Mouse (Mus musculus) layer of hippocampus, postnatal 14 days (tissue): ENCODE measurements around the gene Xpo5. TPM values are rescaled to one million over a fixed set of nuclear protein-coding genes. Genes with fewer than 3 reads are reported as not detected.

Experiments
- DNase-seq, 2 experiments: peaks; one replicate each; pipeline ENCODE4 v3.0.0; 2021 to 2022; ENCODE audit warnings: low spot score in 2 of 2, mixed read lengths in 1 of 2
- microRNA-seq, 2 experiments: library from miRNA; unstranded; fragments of <30 nt; microRNA quantifications; one replicate each; pipeline ENCODE4 v1.2.0; 2021
- total RNA-seq, 2 experiments: library from RNA; stranded (reverse); gene quantifications; 2 replicates each; pipeline ENCODE4 v1.2.3; 2021

The Xpo5 gene
- total RNA-seq, 2 experiments from 2014 or later = 43.8 to 44.4 TPM

DNA sequence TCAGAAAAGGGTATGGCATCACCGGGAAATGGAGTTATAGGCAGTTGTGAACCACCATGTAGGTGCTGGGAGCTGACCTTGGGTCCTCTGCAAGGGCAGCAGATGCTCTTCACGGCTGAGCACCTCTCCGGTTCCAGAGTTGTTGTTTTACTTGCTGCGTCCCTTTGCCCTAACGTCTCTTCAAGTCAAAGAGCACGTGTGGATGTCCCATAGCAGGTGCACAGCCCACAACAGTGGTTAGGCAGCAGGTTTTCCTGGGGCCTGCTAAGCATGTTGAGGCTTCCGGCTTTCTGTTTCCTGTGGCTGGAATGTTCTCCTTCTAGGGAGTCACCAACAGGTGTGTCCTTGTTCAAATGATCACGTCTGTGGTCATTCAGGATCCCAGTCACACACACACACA lies 81.3 kb downstream of the Xpo5 start:
- DNase-seq = no peak

DNA sequence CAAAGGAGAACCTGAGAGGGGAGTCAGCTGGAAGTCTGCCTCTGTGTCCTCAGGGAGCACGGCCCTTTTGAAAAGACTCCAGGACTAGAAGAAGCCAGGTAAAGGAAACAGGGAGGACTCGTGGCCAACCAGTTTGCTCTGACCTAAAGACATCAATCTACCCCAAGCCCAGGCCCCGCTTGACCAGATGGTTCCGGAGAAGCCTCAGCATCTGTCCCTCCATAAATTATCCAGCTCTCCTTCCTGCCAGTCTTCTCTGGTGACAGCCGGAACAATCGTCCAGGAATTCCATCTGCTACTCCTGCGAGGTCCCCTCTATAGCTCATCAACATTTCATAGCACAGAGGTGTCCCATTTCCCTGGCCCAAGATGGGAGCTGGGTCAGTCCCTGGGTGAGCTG lies 82.1 kb downstream of the Xpo5 start:
- no peak for DNase-seq

DNA sequence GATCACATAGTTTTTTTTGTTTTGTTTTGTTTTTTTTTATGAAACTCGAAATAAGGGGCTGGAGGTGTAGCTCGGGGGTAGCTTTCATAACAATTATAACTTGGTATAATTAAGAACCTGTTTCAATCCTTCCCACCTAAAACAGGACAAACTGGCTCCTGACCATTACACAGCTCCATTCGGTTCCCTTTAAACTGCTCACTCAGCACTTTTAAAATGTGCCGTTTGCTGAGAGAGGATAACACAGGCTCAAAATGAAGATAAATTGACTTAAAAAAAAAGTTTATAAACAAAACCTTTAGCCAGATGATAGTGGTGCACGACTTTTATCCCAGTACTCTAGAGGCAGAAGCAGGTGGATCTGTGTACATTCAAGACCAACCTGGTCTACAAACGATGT lies 82.8 kb downstream of the Xpo5 start:
- no peak for DNase-seq

DNA sequence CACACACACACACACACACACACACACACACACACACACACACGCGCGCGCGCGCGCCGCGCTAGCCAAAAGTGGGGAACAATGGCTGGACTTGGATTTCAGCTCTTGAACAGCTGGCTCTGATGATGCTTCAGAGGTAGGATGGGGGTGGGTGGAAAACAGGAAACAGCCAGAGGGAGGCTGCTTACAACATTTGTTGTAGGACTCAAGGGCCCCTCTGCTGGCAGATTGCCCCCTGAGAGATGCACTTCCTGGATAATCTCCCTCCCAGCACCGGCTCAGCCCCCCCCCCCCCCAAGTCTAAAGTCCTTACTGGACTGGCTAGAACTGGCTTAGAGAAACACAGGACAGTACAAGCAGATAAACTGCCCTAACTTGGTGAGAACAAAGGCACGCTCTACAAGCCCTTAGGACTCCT lies 85.1 kb downstream of the Xpo5 start:
- no peak for DNase-seq

Small RNA genes within 50 kb of the gene (microRNA-seq; reads per million reads assigned to microRNA genes)
- gene Mir693 = 0 reads per million in 2 experiments

Other genes starting within 250 kb of the Xpo5 start
- 10 to 100 TPM; 79.6 to 96.5 TPM for gene Vegfa, start 170.4 kb upstream of the Xpo5 start, total RNA-seq
- 10 to 100 TPM; 77.4 to 79.2 TPM for gene Mrps18a, start 91.8 kb upstream of the Xpo5 start, total RNA-seq
- gene Rsph9, start 58.6 kb upstream of the Xpo5 start, total RNA-seq = 10 to 100 TPM; 27.4 to 28.5 TPM
- gene Mad2l1bp, start 49.2 kb upstream of the Xpo5 start, total RNA-seq = 10 to 100 TPM in 1 of 2 experiments, 1 to 10 TPM in 1; 9.0 to 11.3 TPM
- 100 to 1,000 TPM; 100 to 107 TPM for gene Gtpbp2, start 41.8 kb upstream of the Xpo5 start, total RNA-seq
- gene Polh, start 137 bp upstream of the Xpo5 start, total RNA-seq = 1 to 10 TPM; 6.2 to 6.9 TPM
- gene Polr1c, start 45.3 kb downstream of the Xpo5 start, total RNA-seq = 10 to 100 TPM; 35.0 to 35.9 TPM
- gene Yipf3, start 45.3 kb downstream of the Xpo5 start, total RNA-seq = 10 to 100 TPM; 81.9 to 91.9 TPM
- 10 to 100 TPM; 76.9 to 83.1 TPM for gene Lrrc73, start 50.7 kb downstream of the Xpo5 start, total RNA-seq
- gene Tjap1, start 80.2 kb downstream of the Xpo5 start, total RNA-seq = 10 to 100 TPM; 43.4 to 49.2 TPM
- gene Dlk2, start 94.6 kb downstream of the Xpo5 start, total RNA-seq = 10 to 100 TPM; 44.1 to 50.9 TPM
- gene Abcc10, start 125.6 kb downstream of the Xpo5 start, total RNA-seq = 10 to 100 TPM; 10.2 to 10.3 TPM
- gene Zfp318, start 180.9 kb downstream of the Xpo5 start, total RNA-seq = 10 to 100 TPM; 64.7 to 67.3 TPM
- gene Crip3, start 226.1 kb downstream of the Xpo5 start, total RNA-seq = 1 to 10 TPM; 2.8 to 4.1 TPM
- under 1 TPM; 0.19 to 0.39 TPM for gene Slc22a7, start 235.7 kb downstream of the Xpo5 start, total RNA-seq